Comparison of ENCODE assay signal across 12 mouse cellular contexts in the genomic region with DNA sequence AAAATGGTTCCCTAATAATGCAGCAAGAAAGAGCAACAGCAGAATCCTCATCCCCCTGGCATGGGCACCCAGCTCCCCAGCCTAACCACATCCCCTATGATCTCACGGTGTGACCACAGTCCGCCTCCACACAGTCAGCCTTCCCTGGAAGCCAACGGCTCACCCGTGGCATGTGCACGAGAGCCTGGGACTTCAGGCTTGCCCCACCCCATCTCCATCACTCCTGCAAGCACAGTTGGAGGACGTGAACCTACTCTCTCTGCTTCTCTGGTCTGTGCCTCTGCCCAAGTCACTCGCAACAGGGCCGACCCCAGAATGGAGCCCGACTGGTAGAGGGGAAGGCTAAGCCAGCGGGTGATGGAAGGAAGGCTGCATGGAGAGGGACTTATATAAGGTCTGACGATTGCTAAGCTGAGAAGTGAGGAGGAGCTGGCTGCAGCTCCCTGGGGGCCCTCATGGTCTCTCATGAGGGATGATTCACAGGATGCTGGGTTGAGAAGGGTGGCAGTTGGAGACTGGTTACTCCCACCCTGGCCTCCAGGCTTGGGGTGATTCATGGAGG. TPM values are rescaled to one million over a fixed set of nuclear protein-coding genes. Genes with fewer than 3 reads are reported as not detected.
DNase-seq lines count a peak whose midpoint lies in the region; ATAC-seq lines count a peak whose summit lies in the region.
"Had no signal": no experiment of that assay in that cellular context is flagged by ENCODE, and none has a peak within 500 bp of the region (broad histone marks: within the 10 kb centered on the region; RNA-seq: fewer than 3 reads in every experiment).

No protein-coding gene starts in this region.

- no peaks in the 10 kb centered on the region for H3K27me3 ChIP-seq in kidney, embryonic 16.5 days (ENCODE audit: insufficient read depth, low read length)
- no peaks in the 10 kb centered on the region for H3K27me3 ChIP-seq in forebrain, embryonic 16.5 days (replicated peaks; ENCODE audit: control insufficient read depth, insufficient read depth, low read length)
- H3K27me3 ChIP-seq: liver, embryonic 15.5 days had no signal

- no peaks in the 10 kb centered on the region for H3K36me3 ChIP-seq in kidney, embryonic 16.5 days (ENCODE audit: insufficient read depth, low read length)
- no peaks in the 10 kb centered on the region for H3K36me3 ChIP-seq in forebrain, embryonic 16.5 days (ENCODE audit: control insufficient read depth, insufficient read depth)
- H3K36me3 ChIP-seq: liver, embryonic 15.5 days had no signal

- peaks cover 69% of the 10 kb centered on the region for H3K4me1 ChIP-seq in kidney, embryonic 16.5 days (ENCODE audit: insufficient read depth, low read length)
- peaks cover 25% of the 10 kb centered on the region for H3K4me1 ChIP-seq in forebrain, embryonic 16.5 days (replicated peaks; ENCODE audit: control insufficient read depth, insufficient read depth, low read length)

- no peak overlapping the region for H3K4me2 ChIP-seq in kidney, embryonic 16.5 days (replicated peaks; ENCODE audit: low read depth, low read length)
- no peak overlapping the region for H3K4me2 ChIP-seq in forebrain, embryonic 16.5 days (ENCODE audit: low read length)
- H3K4me2 ChIP-seq: liver, embryonic 15.5 days had no signal

- no peak for DNase-seq in kidney, adult 9 months
- peak; percentile 95 for DNase-seq in 3T3-L1 (ENCODE audit: low read depth, low spot score)
- DNase-seq in Muller cell, postnatal 12 days (ENCODE audit: inconsistent ontology term) = peak; percentile 79
- no peak for DNase-seq in embryo, embryonic 9.5 days (ENCODE audit: extremely low spot score)
- DNase-seq: cerebellum, postnatal 36 days; lung, postnatal 4 days had no signal

- H3K27ac ChIP-seq in kidney, embryonic 16.5 days (ENCODE audit: low read length) = peak overlapping the region; percentile 54; the same call in 1 of the 2 replicates
- H3K27ac ChIP-seq in forebrain, embryonic 16.5 days (ENCODE audit: low read length) = no peak overlapping the region
- H3K27ac ChIP-seq: liver, embryonic 15.5 days had no signal

- H3K9ac ChIP-seq in kidney, embryonic 16.5 days (replicated peaks; ENCODE audit: low read length) = no peak overlapping the region
- no peak overlapping the region for H3K9ac ChIP-seq in forebrain, embryonic 16.5 days (replicated peaks; ENCODE audit: low read depth, low read length)
- H3K9ac ChIP-seq: liver, embryonic 15.5 days had no signal

- ATAC-seq in kidney, embryonic 16.5 days (ENCODE audit: low FRiP score, low TSS enrichment) = no peak
- peak; percentile 77 to 83 for ATAC-seq in hematopoietic stem cell, adult 5-6 weeks (replicated peaks in 1 of 2; ENCODE audit: insufficient read depth in 1 of 2, low FRiP score in 2 of 2, low TSS enrichment in 1 of 2, low read depth in 1 of 2, poor library complexity in 2 of 2, severe bottlenecking in 2 of 2)
- ATAC-seq in forebrain, embryonic 16.5 days = no peak
- ATAC-seq: inflammation-experienced regulatory T-cells, adult 6 months had no signal

- WGBS in kidney, embryonic 16.5 days = 67% methylated on average over 11 of the region's 11 CpGs
- 89% methylated on average over 11 of the region's 11 CpGs for whole genome bisulfite sequencing in forebrain, embryonic 16.5 days

- no peak overlapping the region for H3K4me3 ChIP-seq in kidney, embryonic 16.5 days (ENCODE audit: low read length)
- H3K4me3 ChIP-seq in forebrain, embryonic 16.5 days (replicated peaks; ENCODE audit: low read length) = no peak overlapping the region
- H3K4me3 ChIP-seq: erythroblast, embryonic 14.5 days; liver, embryonic 15.5 days had no signal

- no peaks in the 10 kb centered on the region for H3K9me3 ChIP-seq in kidney, embryonic 16.5 days (ENCODE audit: low read length)
- H3K9me3 ChIP-seq in forebrain, embryonic 16.5 days (ENCODE audit: control insufficient read depth, low read length) = no peaks in the 10 kb centered on the region
- H3K9me3 ChIP-seq: liver, embryonic 15.5 days had no signal

RNA-seq across cellular contexts. Expression of gene Angptl2, which starts 5.6 kb away (rescaled TPM):
- polyA plus RNA-seq in kidney, embryonic 16.5 days (2015; fragmentation: Nextera tagmentation; extraction: Ambion mirVana) = 46.2 and 46.5 TPM in 2 replicates
- total RNA-seq in hematopoietic stem cell, adult 5-6 weeks (2017) = 1.9 and 2.5 TPM in 2 replicates
- 12.0 and 14.3 TPM in 2 replicates for polyA plus RNA-seq in forebrain, embryonic 16.5 days (2015; fragmentation: Nextera tagmentation; extraction: Ambion mirVana)
- polyA plus RNA-seq: erythroblast, embryonic 14.5 days had no signal

Comparison
In these comparisons a context has a peak if more than half of its experiments do, and no peak if none do; other contexts are left out.
1. ATAC-seq: peak in hematopoietic stem cell, adult 5-6 weeks (2 of 2); none in kidney, embryonic 16.5 days (single experiment) and forebrain, embryonic 16.5 days (single experiment).
2. DNase-seq: peak in 3T3-L1 (single experiment) and Muller cell, postnatal 12 days (single experiment); none in kidney, adult 9 months (single experiment) and embryo, embryonic 9.5 days (single experiment).